Mouse (Mus musculus): Measurements from ENCODE around the gene Lca5. TPM values are rescaled to one million over a fixed set of nuclear protein-coding genes. Genes with fewer than 3 reads are reported as not detected.

The Lca5 gene
- polyA plus RNA-seq, 1 experiment: not detected

DNA sequence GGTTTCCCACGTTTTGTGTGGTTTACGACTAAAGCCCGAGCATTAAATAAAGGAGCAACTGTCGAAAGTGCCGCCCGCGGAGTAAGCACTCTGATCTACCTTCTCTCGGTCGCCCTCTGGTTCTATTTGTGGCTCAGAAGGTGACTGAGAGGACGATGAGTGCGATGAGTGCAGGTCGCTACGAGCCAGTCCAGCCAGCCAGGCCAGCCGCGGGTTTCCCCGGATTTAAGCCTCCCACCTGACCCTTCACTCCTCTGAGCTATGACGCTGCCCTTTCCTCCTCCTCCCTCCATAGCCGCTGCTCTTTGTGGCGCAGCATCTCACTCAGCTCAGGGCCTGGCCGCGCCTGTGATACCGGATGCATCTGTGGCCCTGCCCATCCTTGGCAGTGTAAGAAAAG lies 6.8 kb upstream of the Lca5 start:
- H3K36me3 ChIP-seq (ENCODE audit: control insufficient read depth): no peaks in the 10 kb centered on the region
- H3K27me3 ChIP-seq (ENCODE audit: control insufficient read depth): peaks cover 23% of the 10 kb centered on the region
- H3K4me1 ChIP-seq (ENCODE audit: control insufficient read depth): no peaks in the 10 kb centered on the region
- no peak overlapping the region for H3K4me3 ChIP-seq (replicated peaks)
- no peaks in the 10 kb centered on the region for H3K9me3 ChIP-seq (ENCODE audit: control insufficient read depth, low read length)
- no peak for TF ChIP-seq GATA1 (IDR thresholded peaks at IDR 0.05; ENCODE audit: low read length)
- TF ChIP-seq TAL1 (IDR thresholded peaks at IDR 0.05; ENCODE audit: low read length): no peak

DNA sequence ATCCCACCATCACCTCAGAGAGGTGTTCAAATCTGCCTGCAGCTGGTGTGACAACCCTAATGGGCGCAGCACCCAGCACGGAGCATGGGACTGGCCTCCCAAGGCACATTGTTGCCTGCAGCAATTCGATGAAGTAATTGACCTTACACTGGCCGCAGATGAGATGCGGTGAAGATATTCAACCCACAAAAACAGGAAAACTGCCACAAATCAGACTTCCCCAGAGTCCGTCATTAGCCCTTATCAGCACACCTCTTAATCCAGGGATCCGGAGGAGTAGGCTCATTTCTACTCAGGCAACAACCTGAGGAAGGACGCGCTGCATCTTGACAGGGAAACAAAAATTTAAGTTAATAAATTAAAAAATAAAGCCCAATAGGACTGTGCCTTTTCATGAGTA lies 6.2 kb upstream of the Lca5 start:
- Histone ChIP-seq H3K4me3 (replicated peaks) (no peak overlapping the region), H3K9me3 (ENCODE audit: control insufficient read depth, low read length) (no peaks in the 10 kb centered on the region), H3K27me3 (ENCODE audit: control insufficient read depth) (peaks cover 23% of the 10 kb centered on the region), H3K4me1 (ENCODE audit: control insufficient read depth) (no peaks in the 10 kb centered on the region), H3K36me3 (ENCODE audit: control insufficient read depth) (no peaks in the 10 kb centered on the region)
- no peak for TF ChIP-seq GATA1 (IDR thresholded peaks at IDR 0.05; ENCODE audit: low read length)
- TF ChIP-seq TAL1 (IDR thresholded peaks at IDR 0.05; ENCODE audit: low read length): no peak

DNA sequence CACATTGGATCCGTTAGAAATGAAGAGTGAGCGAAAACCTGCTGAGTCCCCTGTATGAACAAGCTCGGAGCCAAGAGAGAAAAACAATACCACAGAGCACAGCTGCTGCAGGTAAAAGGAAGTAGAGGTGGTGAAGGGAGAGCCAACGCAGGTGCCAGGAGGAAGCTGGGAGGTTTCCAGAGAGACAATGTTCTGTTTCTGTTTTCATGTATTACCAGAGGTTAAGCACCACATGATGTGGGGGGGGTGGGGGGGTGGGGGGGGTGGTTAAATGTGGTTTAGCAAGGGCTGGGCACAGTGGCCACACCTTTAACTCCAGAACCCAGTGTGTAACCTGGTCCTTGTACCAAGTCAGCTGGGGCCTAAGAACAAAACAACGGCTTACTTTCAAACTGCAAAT lies 3.3 kb downstream of the Lca5 start:
- Histone ChIP-seq H3K9me3 (ENCODE audit: control insufficient read depth, low read length) (no peaks in the 10 kb centered on the region), H3K27me3 (ENCODE audit: control insufficient read depth) (peaks cover 8% of the 10 kb centered on the region), H3K4me3 (replicated peaks) (no peak overlapping the region), H3K36me3 (ENCODE audit: control insufficient read depth) (no peaks in the 10 kb centered on the region), H3K4me1 (ENCODE audit: control insufficient read depth) (peaks cover 7% of the 10 kb centered on the region)
- TF ChIP-seq TAL1 (IDR thresholded peaks at IDR 0.05; ENCODE audit: low read length): no peak
- no peak for TF ChIP-seq GATA1 (IDR thresholded peaks at IDR 0.05; ENCODE audit: low read length)

DNA sequence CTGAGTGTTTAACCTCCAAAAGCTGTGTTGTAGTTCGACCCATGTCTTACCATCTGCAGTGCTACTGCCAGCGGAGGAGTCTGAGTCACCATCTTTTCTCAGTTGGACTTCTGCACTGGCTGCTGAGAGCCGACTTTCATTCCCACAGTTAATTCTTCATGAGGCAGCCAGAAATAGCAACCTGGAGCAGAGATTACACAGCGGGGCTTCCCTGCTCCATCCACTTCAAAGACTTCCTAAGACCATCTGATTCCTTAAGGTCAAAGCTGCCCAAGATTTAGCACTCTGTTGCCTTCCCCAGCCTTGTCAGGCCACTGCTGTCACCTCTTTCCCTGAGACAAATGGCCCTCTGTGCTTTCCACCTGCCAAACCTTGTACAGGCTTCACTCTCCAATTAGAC lies 6.4 kb downstream of the Lca5 start:
- H3K36me3 ChIP-seq (ENCODE audit: control insufficient read depth): no peaks in the 10 kb centered on the region
- H3K27me3 ChIP-seq (ENCODE audit: control insufficient read depth): no peaks in the 10 kb centered on the region
- TF ChIP-seq TAL1 (IDR thresholded peaks at IDR 0.05; ENCODE audit: low read length) (no peak), GATA1 (IDR thresholded peaks at IDR 0.05; ENCODE audit: low read length) (no peak)
- H3K4me3 ChIP-seq (replicated peaks): no peak overlapping the region
- H3K9me3 ChIP-seq (ENCODE audit: control insufficient read depth, low read length): no peaks in the 10 kb centered on the region
- H3K4me1 ChIP-seq (ENCODE audit: control insufficient read depth): no peaks in the 10 kb centered on the region

DNA sequence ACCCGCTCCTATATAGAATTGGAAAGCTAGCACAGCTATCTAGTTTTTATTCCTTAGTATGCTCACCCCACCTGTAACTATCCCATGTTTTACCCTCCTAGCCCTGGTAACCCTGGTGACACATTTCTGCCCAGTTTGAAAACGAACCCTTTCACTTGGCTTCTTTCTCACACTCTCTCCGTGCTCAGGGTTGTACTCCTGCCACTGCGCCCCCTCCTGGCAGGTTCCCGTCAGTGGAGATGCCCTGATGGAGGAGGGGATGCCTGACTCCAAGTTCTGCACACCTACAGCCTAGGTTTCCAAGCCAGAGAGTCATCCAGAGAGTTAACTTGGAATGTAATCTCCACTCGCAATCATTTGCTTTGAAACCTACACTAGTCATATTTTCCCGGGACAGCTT lies 7.3 kb downstream of the Lca5 start:
- no peaks in the 10 kb centered on the region for H3K9me3 ChIP-seq (ENCODE audit: control insufficient read depth, low read length)
- H3K4me1 ChIP-seq (ENCODE audit: control insufficient read depth): no peaks in the 10 kb centered on the region
- no peaks in the 10 kb centered on the region for H3K27me3 ChIP-seq (ENCODE audit: control insufficient read depth)
- no peak overlapping the region for H3K4me3 ChIP-seq (replicated peaks)
- no peaks in the 10 kb centered on the region for H3K36me3 ChIP-seq (ENCODE audit: control insufficient read depth)
- TF ChIP-seq TAL1 (IDR thresholded peaks at IDR 0.05; ENCODE audit: low read length) (no peak), GATA1 (IDR thresholded peaks at IDR 0.05; ENCODE audit: low read length) (no peak)

DNA sequence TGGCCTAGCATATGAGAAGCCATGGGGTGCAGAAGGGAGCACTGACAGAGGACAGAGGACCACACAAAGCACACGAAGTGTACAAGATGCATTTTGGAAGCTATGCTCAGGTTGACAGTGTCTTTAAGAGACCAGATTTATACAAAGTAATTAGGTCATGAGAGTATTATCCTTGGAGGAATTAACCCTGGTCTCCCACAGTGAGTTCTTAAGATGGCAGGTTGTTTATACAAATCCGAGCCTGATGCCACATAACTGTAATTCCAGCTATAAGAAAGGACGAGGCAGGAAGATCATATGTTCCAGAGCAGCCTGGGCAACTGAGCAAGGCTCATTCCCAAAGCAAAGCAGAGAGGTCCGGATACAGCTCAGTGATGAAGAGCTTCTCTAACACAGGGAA lies 13.0 kb downstream of the Lca5 start:
- no peaks in the 10 kb centered on the region for H3K27me3 ChIP-seq (ENCODE audit: control insufficient read depth)
- no peaks in the 10 kb centered on the region for H3K4me1 ChIP-seq (ENCODE audit: control insufficient read depth)
- H3K9me3 ChIP-seq (ENCODE audit: control insufficient read depth, low read length): peaks cover 2% of the 10 kb centered on the region; the same call in 1 of the 2 replicates
- H3K4me3 ChIP-seq (replicated peaks): no peak overlapping the region
- no peaks in the 10 kb centered on the region for H3K36me3 ChIP-seq (ENCODE audit: control insufficient read depth)
- TF ChIP-seq GATA1 (IDR thresholded peaks at IDR 0.05; ENCODE audit: low read length) (no peak), TAL1 (IDR thresholded peaks at IDR 0.05; ENCODE audit: low read length) (no peak)

DNA sequence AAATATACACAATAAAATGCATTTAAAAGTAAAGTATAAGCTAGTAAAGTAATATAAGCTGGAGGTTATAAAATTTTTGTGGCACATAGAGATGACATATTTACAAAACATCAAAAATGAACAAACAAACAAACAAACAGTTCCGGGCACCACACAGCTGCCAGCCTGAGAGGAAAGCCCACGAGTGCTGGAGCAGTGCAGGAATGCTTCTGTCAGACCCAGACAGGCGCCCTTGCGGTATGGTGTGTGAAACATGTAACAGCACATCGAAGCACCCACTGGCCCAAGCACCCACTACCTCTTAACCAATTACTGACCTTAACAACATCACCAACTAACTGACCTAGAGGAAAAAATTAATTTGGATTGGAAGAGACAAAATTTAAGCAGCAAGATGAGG lies 22.0 kb downstream of the Lca5 start:
- no peak overlapping the region for H3K4me3 ChIP-seq (replicated peaks)
- no peaks in the 10 kb centered on the region for H3K27me3 ChIP-seq (ENCODE audit: control insufficient read depth)
- H3K9me3 ChIP-seq (ENCODE audit: control insufficient read depth, low read length): no peaks in the 10 kb centered on the region
- TF ChIP-seq TAL1 (IDR thresholded peaks at IDR 0.05; ENCODE audit: low read length) (no peak), GATA1 (IDR thresholded peaks at IDR 0.05; ENCODE audit: low read length) (no peak)
- no peaks in the 10 kb centered on the region for H3K4me1 ChIP-seq (ENCODE audit: control insufficient read depth)
- H3K36me3 ChIP-seq (ENCODE audit: control insufficient read depth): no peaks in the 10 kb centered on the region

DNA sequence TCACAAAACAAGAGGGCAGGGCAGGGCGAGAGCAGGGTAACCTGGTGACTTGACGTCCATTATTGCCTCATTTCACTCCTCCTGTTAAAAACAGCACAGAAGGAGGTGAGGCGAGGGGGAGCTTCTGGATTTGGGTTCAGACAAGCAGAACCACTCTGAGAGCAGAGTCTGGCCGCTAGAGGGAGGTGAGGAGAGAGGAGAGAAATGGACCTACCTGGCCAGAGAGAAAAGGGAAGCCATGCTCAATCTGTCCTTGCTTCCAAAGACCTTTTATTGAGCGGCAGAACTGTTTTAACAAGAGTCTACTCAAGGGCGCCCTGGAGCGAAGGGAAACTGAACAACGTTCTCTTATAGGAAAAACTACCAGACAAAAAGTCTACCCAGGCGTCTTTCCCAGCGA lies 27.9 kb downstream of the Lca5 start:
- TF ChIP-seq GATA1 (IDR thresholded peaks at IDR 0.05; ENCODE audit: low read length) (no peak), TAL1 (IDR thresholded peaks at IDR 0.05; ENCODE audit: low read length) (no peak)
- Histone ChIP-seq H3K27me3 (ENCODE audit: control insufficient read depth) (no peaks in the 10 kb centered on the region), H3K4me1 (ENCODE audit: control insufficient read depth) (no peaks in the 10 kb centered on the region), H3K4me3 (replicated peaks) (no peak overlapping the region), H3K36me3 (ENCODE audit: control insufficient read depth) (no peaks in the 10 kb centered on the region), H3K9me3 (ENCODE audit: control insufficient read depth, low read length) (no peaks in the 10 kb centered on the region)

DNA sequence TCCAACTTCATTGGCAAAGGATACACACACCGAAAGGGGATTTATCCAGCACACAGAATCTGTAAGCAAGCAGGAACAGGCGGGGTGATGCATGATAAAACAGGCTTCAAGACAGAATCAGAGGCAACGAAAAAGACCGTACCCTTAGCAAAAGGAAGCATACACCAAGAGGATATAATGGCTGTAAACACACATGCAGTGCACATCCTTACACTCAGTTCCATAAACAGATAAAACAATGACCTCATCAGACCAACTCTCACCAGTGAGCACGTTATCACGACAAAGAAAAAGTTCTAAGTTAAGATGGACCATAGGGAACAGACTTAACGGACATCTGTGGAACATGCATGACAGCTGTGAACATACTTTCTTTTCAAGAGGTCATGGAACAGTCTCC lies 35.8 kb downstream of the Lca5 start:
- H3K27me3 ChIP-seq (ENCODE audit: control insufficient read depth): no peaks in the 10 kb centered on the region
- TF ChIP-seq GATA1 (IDR thresholded peaks at IDR 0.05; ENCODE audit: low read length) (no peak), TAL1 (IDR thresholded peaks at IDR 0.05; ENCODE audit: low read length) (no peak)
- H3K4me3 ChIP-seq (replicated peaks): no peak overlapping the region
- H3K9me3 ChIP-seq (ENCODE audit: control insufficient read depth, low read length): no peaks in the 10 kb centered on the region
- no peaks in the 10 kb centered on the region; the same call in 1 of the 2 replicates for H3K4me1 ChIP-seq (ENCODE audit: control insufficient read depth)
- no peaks in the 10 kb centered on the region for H3K36me3 ChIP-seq (ENCODE audit: control insufficient read depth)

DNA sequence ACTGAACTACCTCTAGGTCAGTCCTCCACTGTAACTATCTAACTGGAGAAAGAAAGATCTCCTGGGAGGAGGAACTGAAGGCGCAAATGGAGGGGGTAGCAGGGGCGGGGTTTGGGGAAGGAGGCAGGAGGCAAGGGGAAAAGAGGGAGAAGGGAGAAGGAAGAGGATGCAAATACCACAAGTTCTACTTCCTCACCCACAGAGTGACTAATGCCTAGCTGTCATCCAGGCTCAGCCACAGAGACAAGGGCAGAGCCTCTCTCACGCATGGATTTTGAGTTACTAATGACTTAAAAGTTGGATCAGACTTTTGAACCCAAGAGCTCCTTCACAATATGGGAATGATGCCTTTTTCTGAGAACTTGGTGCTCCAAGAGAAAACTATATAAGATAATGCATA lies 40.1 kb downstream of the Lca5 start:
- Histone ChIP-seq H3K4me3 (replicated peaks) (no peak overlapping the region), H3K9me3 (ENCODE audit: control insufficient read depth, low read length) (no peaks in the 10 kb centered on the region), H3K4me1 (ENCODE audit: control insufficient read depth) (peaks cover 7% of the 10 kb centered on the region), H3K36me3 (ENCODE audit: control insufficient read depth) (no peaks in the 10 kb centered on the region), H3K27me3 (ENCODE audit: control insufficient read depth) (no peaks in the 10 kb centered on the region)
- no peak for TF ChIP-seq GATA1 (IDR thresholded peaks at IDR 0.05; ENCODE audit: low read length)
- TF ChIP-seq TAL1 (IDR thresholded peaks at IDR 0.05; ENCODE audit: low read length): no peak
